Mouse (Mus musculus) intestine, embryonic 14.5 days (tissue): ENCODE measurements around the gene Trappc4. TPM values are rescaled to one million over a fixed set of nuclear protein-coding genes. Genes with fewer than 3 reads are reported as not detected.
"Not testable (repeated sequence)": the region's sequence is repeated elsewhere in the genome, so short reads cannot be mapped to it uniquely, and the experiment has no call there.

Source experiments
- ATAC-seq: fragments of 200-750 bp; cut with Nextera tagmentation; replicated peaks from 2 replicates; pipeline ENCODE4 v1.8.0; 2017; ENCODE audit warnings: low read depth, moderate number of reproducible peaks, moderate TSS enrichment, moderate library complexity; ENCODE audit not compliant: low FRiP score, low TSS enrichment
- DNase-seq: peaks from one replicate; pipeline ENCODE4 v3.0.0-alpha.2; 2018; ENCODE audit warnings: low spot score
- H3K27ac ChIP-seq: fragments of 300-500 bp; sonication (generic); 2 replicates; pipeline ENCODE4 v1.5.1; 2014; ENCODE audit warnings: low read depth, mild to moderate bottlenecking, control low read depth
- H3K27me3 ChIP-seq: fragments of 300-500 bp; sonication (generic); replicated peaks from 2 replicates; pipeline ENCODE4 v1.6.1; 2014; ENCODE audit warnings: low read length, control low read depth; ENCODE audit not compliant: control insufficient read depth, insufficient read depth
- H3K36me3 ChIP-seq: fragments of 300-500 bp; sonication (generic); 2 replicates; pipeline ENCODE4 v1.6.1; 2014; ENCODE audit warnings: low read length, control low read depth; ENCODE audit not compliant: control insufficient read depth, insufficient read depth
- H3K4me1 ChIP-seq: fragments of 300-500 bp; sonication (generic); replicated peaks from 2 replicates; pipeline ENCODE4 v1.6.1; 2014; ENCODE audit warnings: low read length, control low read depth, mixed read lengths; ENCODE audit not compliant: control insufficient read depth, insufficient read depth
- H3K4me2 ChIP-seq: fragments of 300-500 bp; sonication (generic); 2 replicates; pipeline ENCODE4 v1.6.1; 2014; ENCODE audit warnings: low read length
- H3K4me3 ChIP-seq: fragments of 300-500 bp; sonication (generic); 2 replicates; pipeline ENCODE4 v1.5.1; 2014; ENCODE audit warnings: low read depth, low read length, control low read depth, mixed read lengths
- H3K9ac ChIP-seq: fragments of 300-500 bp; sonication (generic); 2 replicates; pipeline ENCODE4 v1.6.1; 2014; ENCODE audit warnings: mild to moderate bottlenecking, low read length
- H3K9me3 ChIP-seq: fragments of 300-500 bp; sonication (generic); 2 replicates; pipeline ENCODE4 v1.6.1; 2016; ENCODE audit warnings: low read length, control low read depth; ENCODE audit not compliant: control insufficient read depth
- WGBS: fragments of 180-500 bp; shearing (Covaris S2); extraction: QIAGEN DNeasy Blood & Tissue Kit; methylation state at CpG from one replicate; pipeline ENCODE4 v1.1.7; 2014; 5-methylcytosine and 5-hydroxymethylcytosine counted together
- polyA plus RNA-seq: library from polyadenylated mRNA; unstranded; fragments of >200 nt; fragmentation: Nextera tagmentation; extraction: Ambion mirVana; gene quantifications from 2 replicates; pipeline ENCODE4 v1.2.1, GENCODE M21; 2014

Gene Trappc4
- polyA plus RNA-seq, 1 experiment from 2014 or later: 113 TPM

GRCm38 (mm10) chr9:44379054-44379834 is 28.2 kb downstream of the Trappc4 start, which contains the start of gene Hyou1:
Hyou1 (plus strand) TSS chr9:44379490.
- H3K4me1 ChIP-seq: peaks cover 9% of the 10 kb centered on the region
- peak; percentile 98 for ATAC-seq
- under 1% methylated on average over 79 of the region's 83 CpGs for WGBS

GRCm38 (mm10) chr9:44378153-44378730 is 29.2 kb downstream of the Trappc4 start:
- Histone ChIP-seq H3K4me3 (peak overlapping the region; percentile 92), H3K27ac (peak overlapping the region; percentile 82; the same call in 1 of the 2 replicates), H3K9me3 (no peaks in the 10 kb centered on the region), H3K4me1 (peaks cover 9% of the 10 kb centered on the region), H3K4me2 (peak overlapping the region; percentile 74), H3K9ac (peak overlapping the region; percentile 82), H3K36me3 (peaks cover 25% of the 10 kb centered on the region), H3K27me3 (no peaks in the 10 kb centered on the region)
- no peak for ATAC-seq
- WGBS: 86% methylated on average over 5 of the region's 5 CpGs
- no peak for DNase-seq

More at GRCm38 (mm10) chr9:44379054-44379834, 28.2 kb downstream of the Trappc4 start, which contains the start of gene Hyou1:
- H3K9ac ChIP-seq: peak within 1 kb of the TSS; percentile 93
- DNase-seq: peak; percentile 100
- peak within 1 kb of the TSS; percentile 82 for H3K27ac ChIP-seq
- H3K4me3 ChIP-seq: peak within 1 kb of the TSS; percentile 92
- no peaks in the 10 kb centered on the region for H3K9me3 ChIP-seq
- peaks cover 35% of the 10 kb centered on the region for H3K36me3 ChIP-seq
- H3K27me3 ChIP-seq: no peaks in the 10 kb centered on the region
- peak within 1 kb of the TSS; percentile 74 for H3K4me2 ChIP-seq

DNA sequence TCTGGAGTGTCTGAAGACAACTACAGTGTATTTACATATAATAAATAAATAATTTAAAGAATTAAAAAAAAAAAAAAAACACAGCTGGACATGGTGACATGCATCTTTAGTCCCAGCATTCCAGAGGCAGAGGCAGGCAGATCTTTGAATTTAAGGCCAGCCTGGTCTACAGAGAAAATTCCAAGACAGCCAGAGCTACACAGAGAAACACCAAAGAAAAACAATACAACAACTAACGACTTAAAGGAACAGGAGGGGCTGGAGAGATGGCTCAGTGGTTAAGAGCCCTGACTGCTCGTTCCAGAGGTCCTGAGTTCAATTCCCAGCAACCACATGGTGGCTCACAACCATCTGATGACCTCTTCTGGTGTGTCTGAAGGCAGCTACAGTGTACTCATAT is 30.1 kb downstream of the Trappc4 start:
- not testable (repeated sequence) for H3K4me3 ChIP-seq, H3K9ac ChIP-seq, H3K4me2 ChIP-seq, H3K27me3 ChIP-seq, H3K27ac ChIP-seq, H3K4me1 ChIP-seq, DNase-seq, ATAC-seq, H3K9me3 ChIP-seq
- 81% methylated on average over 2 of the region's 2 CpGs for WGBS
- H3K36me3 ChIP-seq: peaks cover 16% of the 10 kb centered on the region

- Histone ChIP-seq H3K27me3 (no peaks in the 10 kb centered on the region), H3K36me3 (peaks cover 4% of the 10 kb centered on the region), H3K9ac (no peak overlapping the region), H3K4me2 (no peak overlapping the region), H3K9me3 (no peaks in the 10 kb centered on the region), H3K4me1 (peaks cover 9% of the 10 kb centered on the region), H3K4me3 (no peak overlapping the region), H3K27ac (no peak overlapping the region)
- ATAC-seq: no peak
- WGBS: 85% methylated on average over 6 of the region's 6 CpGs
- DNase-seq: no peak
Observed at GRCm38 (mm10) chr9:44376141-44376540, 31.3 kb downstream of the Trappc4 start.

- ATAC-seq (no peak), DNase-seq (no peak)
- Histone ChIP-seq H3K4me2 (no peak overlapping the region), H3K27ac (no peak overlapping the region), H3K9ac (no peak overlapping the region), H3K4me1 (0 out of 2 replicates have a peak, but pooled peaks cover 2% of the 10 kb centered on the region), H3K36me3 (no peaks in the 10 kb centered on the region), H3K9me3 (no peaks in the 10 kb centered on the region), H3K4me3 (no peak overlapping the region), H3K27me3 (no peaks in the 10 kb centered on the region)
Observed at GRCm38 (mm10) chr9:44373386-44373785, 34.0 kb downstream of the Trappc4 start.

- H3K27me3 ChIP-seq: no peaks in the 10 kb centered on the region
- H3K27ac ChIP-seq: no peak overlapping the region
- WGBS: 60% methylated on average over 3 of the region's 3 CpGs
- H3K4me2 ChIP-seq: no peak overlapping the region
- no peak overlapping the region for H3K9ac ChIP-seq
- ATAC-seq (no peak), DNase-seq (no peak)
- peaks cover 8% of the 10 kb centered on the region; the same call in 1 of the 2 replicates for H3K4me1 ChIP-seq
- no peak overlapping the region for H3K4me3 ChIP-seq
- no peaks in the 10 kb centered on the region for H3K9me3 ChIP-seq
- peaks cover 4% of the 10 kb centered on the region for H3K36me3 ChIP-seq
Observed at GRCm38 (mm10) chr9:44364480-44364879, 42.9 kb downstream of the Trappc4 start.

- peak; percentile 28; the same call in 1 of the 2 replicates for ATAC-seq
- H3K4me3 ChIP-seq: peak overlapping the region; percentile 99
- H3K4me2 ChIP-seq: peak overlapping the region; percentile 91
- H3K36me3 ChIP-seq: peaks cover 26% of the 10 kb centered on the region
- H3K9me3 ChIP-seq, DNase-seq, H3K27me3 ChIP-seq, H3K4me1 ChIP-seq: not testable (repeated sequence)
- 43% methylated on average over 4 of the region's 4 CpGs for WGBS
- H3K27ac ChIP-seq: 0 out of 2 replicates have a peak overlapping the region, but pooled peaks have one; percentile 67
- peak overlapping the region; percentile 35; the same call in 1 of the 2 replicates for H3K9ac ChIP-seq
Observed at GRCm38 (mm10) chr9:44361931-44362330, 45.5 kb downstream of the Trappc4 start.

DNA sequence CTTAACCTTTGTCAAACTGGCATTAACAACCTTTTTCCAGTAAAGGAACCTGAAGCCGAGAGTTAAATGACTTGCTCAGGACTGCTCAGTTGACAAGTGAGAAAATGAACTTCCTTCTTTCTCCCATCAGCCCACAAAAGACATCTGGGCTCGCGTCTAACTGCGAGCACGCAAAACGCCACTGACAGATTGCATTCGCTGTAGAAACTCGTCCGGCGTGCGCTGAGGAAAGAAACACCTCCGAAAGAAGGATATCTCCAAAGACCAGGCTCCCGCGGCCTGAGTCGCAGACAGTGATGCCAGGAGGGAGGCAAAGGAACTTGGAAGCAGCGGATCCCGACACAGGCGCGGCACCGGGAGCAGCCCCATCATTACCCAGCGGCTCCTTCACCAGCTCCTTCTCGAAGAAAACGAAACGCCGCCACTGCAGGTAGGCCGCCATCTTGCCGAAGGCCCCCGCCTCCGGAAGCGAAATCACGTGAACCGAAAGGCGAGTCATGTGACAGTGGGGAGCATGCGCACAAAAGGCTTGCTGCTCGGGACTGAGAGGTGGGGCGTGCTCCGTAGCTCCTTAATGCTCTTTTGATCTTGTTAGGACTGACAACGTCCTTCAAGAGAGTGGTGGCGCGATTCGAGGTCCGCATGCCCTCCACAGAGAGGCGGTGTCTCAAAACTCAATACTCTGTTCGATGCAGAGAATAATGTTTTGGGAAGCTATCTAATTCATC is 46.0 kb downstream of the Trappc4 start, which contains the start of gene Vps11:
Gene Vps11 (minus strand): TSS at position 481 of the 728 bp plus-strand sequence.
- Histone ChIP-seq H3K27me3 (no peaks in the 10 kb centered on the region), H3K4me3 (peak within 1 kb of the TSS; percentile 99), H3K9me3 (no peaks in the 10 kb centered on the region), H3K4me2 (peak within 1 kb of the TSS; percentile 91), H3K36me3 (peaks cover 32% of the 10 kb centered on the region), H3K27ac (0 out of 2 replicates have a peak within 1 kb of the TSS, but pooled peaks have one; percentile 67), H3K4me1 (peaks cover 8% of the 10 kb centered on the region; the same call in 1 of the 2 replicates), H3K9ac (peak within 1 kb of the TSS; percentile 83)
- ATAC-seq (peak; percentile 95), DNase-seq (peak; percentile 98)
- under 1% methylated on average over 44 of the region's 44 CpGs for WGBS
